Mouse (Mus musculus) hindbrain, embryonic 11.5 days (tissue): ENCODE measurements around the gene Ppp1r3f. TPM values are rescaled to one million over a fixed set of nuclear protein-coding genes. Genes with fewer than 3 reads are reported as not detected.
A peak's percentile ranks its signal among the peaks of the same experiment; 100 is the strongest.

Experiments used
- ATAC-seq: fragments of 200-750 bp; cut with Nextera tagmentation; 2 replicates; pipeline ENCODE4 v1.8.0; 2017; ENCODE audit warnings: mild to moderate bottlenecking, moderate TSS enrichment, moderate library complexity; ENCODE audit not compliant: low FRiP score
- DNase-seq: peaks from one replicate; pipeline ENCODE4 v3.0.0-alpha.2; 2015; ENCODE audit warnings: low spot score
- H3K27ac ChIP-seq: fragments of 300-500 bp; sonication (generic); 2 replicates; pipeline ENCODE4 v1.5.1; 2014; ENCODE audit warnings: mild to moderate bottlenecking, low read depth, low read length
- H3K27me3 ChIP-seq: fragments of 300-500 bp; sonication (generic); 2 replicates; pipeline ENCODE4 v1.6.1; 2014; ENCODE audit warnings: mild to moderate bottlenecking, low read length, moderate library complexity, mixed read lengths; ENCODE audit not compliant: control insufficient read depth, insufficient read depth
- H3K36me3 ChIP-seq: fragments of 300-500 bp; sonication (generic); 2 replicates; pipeline ENCODE4 v1.6.1; 2014; ENCODE audit warnings: mild to moderate bottlenecking, low read length, moderate library complexity, mixed read lengths; ENCODE audit not compliant: control insufficient read depth, insufficient read depth
- H3K4me1 ChIP-seq: fragments of 300-500 bp; sonication (generic); replicated peaks from 2 replicates; pipeline ENCODE4 v1.6.1; 2014; ENCODE audit warnings: low read length, mixed read lengths; ENCODE audit not compliant: control insufficient read depth, insufficient read depth
- H3K4me2 ChIP-seq: fragments of 300-500 bp; sonication (generic); replicated peaks from 2 replicates; pipeline ENCODE4 v1.6.1; 2014; ENCODE audit warnings: mild to moderate bottlenecking, low read depth, low read length
- H3K4me3 ChIP-seq: fragments of 300-500 bp; sonication (generic); 2 replicates; pipeline ENCODE4 v1.5.1; 2014; ENCODE audit warnings: low read depth, low read length
- H3K9ac ChIP-seq: fragments of 300-500 bp; sonication (generic); 2 replicates; pipeline ENCODE4 v1.6.1; 2014; ENCODE audit warnings: low read depth, low read length
- H3K9me3 ChIP-seq: fragments of 300-500 bp; sonication (generic); 2 replicates; pipeline ENCODE4 v1.6.1; 2016; ENCODE audit warnings: low read length; ENCODE audit not compliant: control insufficient read depth
- WGBS: fragments of 180-500 bp; shearing (Covaris S2); extraction: QIAGEN DNeasy Blood & Tissue Kit; methylation state at CpG from one replicate; pipeline ENCODE4 v1.1.7; 2014; 5-methylcytosine and 5-hydroxymethylcytosine counted together
- polyA plus RNA-seq: library from polyadenylated mRNA; unstranded; fragments of >200 nt; fragmentation: Nextera tagmentation; extraction: Ambion mirVana; gene quantifications from 2 replicates; pipeline ENCODE4 v1.2.1, GENCODE M21; 2014

Ppp1r3f gene
- polyA plus RNA-seq, 1 experiment from 2014 or later, result 1.3 TPM

- Histone ChIP-seq H3K4me2 (no peak overlapping the region), H3K27me3 (no peaks in the 10 kb centered on the region), H3K4me1 (no peaks in the 10 kb centered on the region), H3K4me3 (no peak overlapping the region), H3K9ac (no peak overlapping the region), H3K36me3 (no peaks in the 10 kb centered on the region), H3K27ac (no peak overlapping the region), H3K9me3 (no peaks in the 10 kb centered on the region; the same call in 1 of the 2 replicates)
- ATAC-seq (no peak), DNase-seq (no peak)
- 95% methylated on average over 9 of the region's 9 CpGs for WGBS
Observed at GRCm38 (mm10) chrX:7595371-7595770, 21.3 kb upstream of the Ppp1r3f start.

GRCm38 (mm10) chrX:7586356-7586755 is 12.3 kb upstream of the Ppp1r3f start:
- no peaks in the 10 kb centered on the region for H3K27me3 ChIP-seq
- H3K27ac ChIP-seq, result no peak overlapping the region
- no peaks in the 10 kb centered on the region for H3K4me1 ChIP-seq
- 97% methylated on average over 4 of the region's 5 CpGs for WGBS
- H3K36me3 ChIP-seq, result no peaks in the 10 kb centered on the region
- H3K9ac ChIP-seq, result no peak overlapping the region
- no peak overlapping the region for H3K4me2 ChIP-seq
- no peak overlapping the region for H3K4me3 ChIP-seq
- ATAC-seq, result no peak
- DNase-seq, result no peak
- no peaks in the 10 kb centered on the region for H3K9me3 ChIP-seq

- Histone ChIP-seq H3K4me1 (no peaks in the 10 kb centered on the region), H3K9me3 (no peaks in the 10 kb centered on the region), H3K4me2 (no peak overlapping the region), H3K27me3 (no peaks in the 10 kb centered on the region), H3K27ac (no peak overlapping the region), H3K4me3 (no peak overlapping the region), H3K36me3 (no peaks in the 10 kb centered on the region), H3K9ac (no peak overlapping the region)
- ATAC-seq (no peak), DNase-seq (no peak)
- WGBS, result 93% methylated on average over 11 of the region's 11 CpGs
Observed at GRCm38 (mm10) chrX:7583881-7584280, 9.8 kb upstream of the Ppp1r3f start.

- ATAC-seq (no peak), DNase-seq (no peak)
- Histone ChIP-seq H3K27me3 (no peaks in the 10 kb centered on the region), H3K4me3 (no peak overlapping the region), H3K4me2 (no peak overlapping the region), H3K27ac (no peak overlapping the region), H3K4me1 (no peaks in the 10 kb centered on the region), H3K9ac (no peak overlapping the region), H3K9me3 (no peaks in the 10 kb centered on the region), H3K36me3 (no peaks in the 10 kb centered on the region)
- 94% methylated on average over 2 of the region's 2 CpGs for WGBS
Observed at GRCm38 (mm10) chrX:7581151-7581550, 7.1 kb upstream of the Ppp1r3f start.

GRCm38 (mm10) chrX:7574885-7575231 is 775 bp upstream of the Ppp1r3f start:
- no peaks in the 10 kb centered on the region for H3K36me3 ChIP-seq
- no peaks in the 10 kb centered on the region for H3K9me3 ChIP-seq
- H3K4me2 ChIP-seq, result peak overlapping the region; percentile 38
- H3K4me1 ChIP-seq, result no peaks in the 10 kb centered on the region
- no peak for DNase-seq
- H3K27me3 ChIP-seq, result no peaks in the 10 kb centered on the region
- 47% methylated on average over 3 of the region's 6 CpGs for WGBS
- no peak overlapping the region for H3K27ac ChIP-seq
- no peak for ATAC-seq
- H3K4me3 ChIP-seq, result peak overlapping the region; percentile 54
- no peak overlapping the region for H3K9ac ChIP-seq

- no peaks in the 10 kb centered on the region for H3K27me3 ChIP-seq
- peak within 1 kb of the TSS; percentile 56 for H3K4me2 ChIP-seq
- no peaks in the 10 kb centered on the region for H3K36me3 ChIP-seq
- DNase-seq (peak; percentile 30), ATAC-seq (peak; percentile 22)
- H3K4me3 ChIP-seq, result peak within 1 kb of the TSS; percentile 54
- WGBS, result 33% methylated on average over 39 of the region's 72 CpGs
- H3K27ac ChIP-seq, result peak within 1 kb of the TSS; percentile 71
- no peaks in the 10 kb centered on the region for H3K4me1 ChIP-seq
- no peaks in the 10 kb centered on the region for H3K9me3 ChIP-seq
- H3K9ac ChIP-seq, result peak within 1 kb of the TSS; percentile 72
Observed at GRCm38 (mm10) chrX:7573176-7574086, 652 bp downstream of the Ppp1r3f start, which contains the start of gene Foxp3. TSS of gene Foxp3 (plus strand) at chrX:7573644.

GRCm38 (mm10) chrX:7572466-7572865 is 1.6 kb downstream of the Ppp1r3f start:
- Histone ChIP-seq H3K9ac (no peak overlapping the region), H3K27ac (no peak overlapping the region), H3K27me3 (no peaks in the 10 kb centered on the region), H3K36me3 (no peaks in the 10 kb centered on the region), H3K4me2 (no peak overlapping the region; the same call in 1 of the 2 replicates), H3K9me3 (no peaks in the 10 kb centered on the region), H3K4me1 (no peaks in the 10 kb centered on the region), H3K4me3 (no peak overlapping the region)
- DNase-seq (no peak), ATAC-seq (no peak)
- WGBS, result 88% methylated on average over 10 of the region's 10 CpGs

GRCm38 (mm10) chrX:7571565-7572136 is 2.4 kb downstream of the Ppp1r3f start:
- H3K9ac ChIP-seq, result no peak overlapping the region
- 93% methylated on average over 9 of the region's 9 CpGs for WGBS
- no peaks in the 10 kb centered on the region for H3K36me3 ChIP-seq
- no peaks in the 10 kb centered on the region for H3K9me3 ChIP-seq
- no peak for DNase-seq
- H3K4me3 ChIP-seq, result no peak overlapping the region
- H3K27ac ChIP-seq, result no peak overlapping the region
- ATAC-seq, result no peak
- H3K4me2 ChIP-seq, result no peak overlapping the region
- H3K4me1 ChIP-seq, result no peaks in the 10 kb centered on the region
- H3K27me3 ChIP-seq, result no peaks in the 10 kb centered on the region
